10 mouse cellular contexts compared by ENCODE assay signal in the genomic region with DNA sequence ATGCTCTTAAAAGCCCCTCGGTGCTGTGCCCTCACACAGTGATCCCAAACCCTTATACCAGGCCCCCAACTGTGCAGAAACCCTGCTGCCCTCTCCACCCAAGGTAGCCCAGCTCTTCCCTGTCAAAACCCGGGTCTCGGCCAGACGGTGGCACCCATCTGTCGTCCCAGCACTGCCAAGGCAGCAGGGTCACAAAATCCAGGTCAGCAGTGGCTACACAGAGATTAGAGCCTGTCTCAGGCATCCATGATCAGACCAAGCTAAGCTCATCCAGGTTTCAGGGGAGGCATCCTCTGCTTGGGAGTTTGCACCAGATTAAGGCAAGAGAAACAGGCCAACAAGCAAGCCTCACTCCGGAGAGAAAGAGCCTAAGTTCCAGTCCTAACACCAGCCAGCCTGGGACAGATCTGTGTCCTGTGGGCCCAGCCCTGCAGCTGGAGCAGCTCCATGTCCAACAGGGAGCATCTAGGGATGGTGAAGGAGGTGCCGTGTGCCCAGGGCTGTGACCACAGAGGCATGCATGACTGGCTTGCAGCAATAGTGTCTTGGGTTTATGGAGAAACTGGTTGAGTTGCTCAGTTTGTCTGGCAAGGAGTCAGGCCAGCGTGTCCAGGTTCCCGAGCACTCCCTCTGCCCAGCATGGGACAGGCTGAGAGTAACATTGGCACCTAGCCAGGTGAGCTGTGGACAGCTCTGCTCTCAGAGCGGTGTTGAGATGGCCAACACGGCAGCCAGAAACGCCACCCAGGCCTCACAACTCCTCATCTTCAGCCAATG. TPM values are rescaled to one million over a fixed set of nuclear protein-coding genes. Genes with fewer than 3 reads are reported as not detected.
A peak's percentile ranks its signal among the peaks of the same experiment; 100 is the strongest.
DNase-seq lines count a peak whose midpoint lies in the region; ATAC-seq lines count a peak whose summit lies in the region.
"Had no signal": no experiment of that assay in that cellular context is flagged by ENCODE, and none has a peak within 500 bp of the region (broad histone marks: within the 10 kb centered on the region; RNA-seq: fewer than 3 reads in every experiment).

No protein-coding gene starts in this region.

- DNase-seq in adrenal gland, postnatal 25 days, result peak; percentile 33
- no peak for DNase-seq in adrenal gland, postnatal 4 days (ENCODE audit: low spot score in 2 of 2)
- peak; percentile 82 to 85 for DNase-seq in cerebellum, postnatal 25 days
- DNase-seq in kidney, postnatal 4 days, result peak; percentile 41 to 61
- no peak for DNase-seq in left cerebral cortex, adult 18-20 months (ENCODE audit: low spot score in 2 of 2)
- no peak for DNase-seq in frontal cortex, adult 2 months (ENCODE audit: extremely low spot score in 1 of 2, low spot score in 1 of 2)

- H3K27me3 ChIP-seq in megakaryocyte, embryonic 14.5 days (replicated peaks), result no peaks in the 10 kb centered on the region

- no peak for ATAC-seq in megakaryocyte, adult 5-6 weeks (ENCODE audit: poor library complexity, severe bottlenecking)

- peaks cover 56% of the 10 kb centered on the region for H3K36me3 ChIP-seq in megakaryocyte, embryonic 14.5 days (replicated peaks; ENCODE audit: low read length)

- no peaks in the 10 kb centered on the region for H3K9me3 ChIP-seq in megakaryocyte, embryonic 14.5 days

- H3K4me3 ChIP-seq in megakaryocyte, embryonic 14.5 days (replicated peaks), result peak overlapping the region; percentile 17

- peaks cover 12% of the 10 kb centered on the region for H3K4me1 ChIP-seq in megakaryocyte, embryonic 14.5 days

RNA-seq across cellular contexts. Expression of a gene that starts 24.7 kb away (rescaled TPM):
- total RNA-seq in adrenal gland, postnatal 25 days (2021), result 26.6 and 29.1 TPM in 2 replicates
- total RNA-seq in adrenal gland, postnatal 4 days (2021), result 10 to 100 TPM; 25.6 to 32.3 TPM
- polyA plus RNA-seq in megakaryocyte, embryonic 14.5 days (2012; ENCODE audit: insufficient read depth, low replicate concordance), result 42.3 and 58.9 TPM in 2 replicates
- 21.6 and 22.3 TPM in 2 replicates for total RNA-seq in megakaryocyte, adult 5-6 weeks (2015)
- 16.7 and 30.3 TPM in 2 replicates for total RNA-seq in megakaryocyte, adult 5-6 weeks (2017)
- total RNA-seq in left cerebral cortex, adult 18-20 months (2021), result 10 to 100 TPM; 40.2 to 43.0 TPM
- 78.1 and 90.1 TPM in 2 replicates for polyA plus RNA-seq in frontal cortex, adult 2 months (2012; rRNA removed)

RNA-seq across cellular contexts. Expression of a gene that starts 28.0 kb away (rescaled TPM):
- not detected in 2 replicates for total RNA-seq in adrenal gland, postnatal 25 days (2021)
- not detected for total RNA-seq in adrenal gland, postnatal 4 days (2021)
- polyA plus RNA-seq in megakaryocyte, embryonic 14.5 days (2012; ENCODE audit: insufficient read depth, low replicate concordance), result 0.28 TPM in 1 of 2 replicates, not detected in the other
- total RNA-seq in megakaryocyte, adult 5-6 weeks (2015), result 0.74 and 1.8 TPM in 2 replicates
- total RNA-seq in megakaryocyte, adult 5-6 weeks (2017), result 0.66 and 0.94 TPM in 2 replicates
- total RNA-seq in left cerebral cortex, adult 18-20 months (2021), result under 1 TPM in 1 of 2 experiments, not detected in 1; 0.37 TPM
- 0.68 and 0.76 TPM in 2 replicates for polyA plus RNA-seq in frontal cortex, adult 2 months (2012; rRNA removed)
- polyA plus RNA-seq: limb, embryonic 14.5 days had no signal

RNA-seq across cellular contexts. Expression of a gene that starts 38.1 kb away (rescaled TPM):
- 5.6 and 7.8 TPM in 2 replicates for total RNA-seq in adrenal gland, postnatal 25 days (2021)
- total RNA-seq in adrenal gland, postnatal 4 days (2021), result 10 to 100 TPM; 11.9 to 13.1 TPM
- 14.6 and 56.5 TPM in 2 replicates for polyA plus RNA-seq in megakaryocyte, embryonic 14.5 days (2012; ENCODE audit: insufficient read depth, low replicate concordance)
- 100 and 110 TPM in 2 replicates for total RNA-seq in megakaryocyte, adult 5-6 weeks (2015)
- 96.3 and 124 TPM in 2 replicates for total RNA-seq in megakaryocyte, adult 5-6 weeks (2017)
- total RNA-seq in left cerebral cortex, adult 18-20 months (2021), result 1 to 10 TPM in 1 of 2 experiments, under 1 TPM in 1; 0.59 to 1.5 TPM
- polyA plus RNA-seq in frontal cortex, adult 2 months (2012; rRNA removed), result 1.1 and 1.8 TPM in 2 replicates

RNA-seq across cellular contexts. Expression of a gene that starts 54.1 kb away (rescaled TPM):
- total RNA-seq in adrenal gland, postnatal 25 days (2021), result 0.21 TPM in 1 of 2 replicates, not detected in the other
- total RNA-seq in adrenal gland, postnatal 4 days (2021), result 1 to 10 TPM; 3.0 to 7.3 TPM
- polyA plus RNA-seq in megakaryocyte, embryonic 14.5 days (2012; ENCODE audit: insufficient read depth, low replicate concordance), result 9.0 and 25.3 TPM in 2 replicates
- total RNA-seq in megakaryocyte, adult 5-6 weeks (2015), result 5.9 and 7.6 TPM in 2 replicates
- total RNA-seq in megakaryocyte, adult 5-6 weeks (2017), result 14.2 and 17.0 TPM in 2 replicates
- under 1 TPM; 0.19 to 0.45 TPM for total RNA-seq in left cerebral cortex, adult 18-20 months (2021)
- 2.4 and 3.0 TPM in 2 replicates for polyA plus RNA-seq in frontal cortex, adult 2 months (2012; rRNA removed)

RNA-seq across cellular contexts. Expression of a gene that starts 57.7 kb away (rescaled TPM):
- 2.4 and 3.8 TPM in 2 replicates for total RNA-seq in adrenal gland, postnatal 25 days (2021)
- 10 to 100 TPM; 12.6 to 17.7 TPM for total RNA-seq in adrenal gland, postnatal 4 days (2021)
- not detected in 2 replicates for polyA plus RNA-seq in megakaryocyte, embryonic 14.5 days (2012; ENCODE audit: insufficient read depth, low replicate concordance)
- not detected in 2 replicates for total RNA-seq in megakaryocyte, adult 5-6 weeks (2015)
- not detected in 2 replicates for total RNA-seq in megakaryocyte, adult 5-6 weeks (2017)
- total RNA-seq in left cerebral cortex, adult 18-20 months (2021), result 100 to 1,000 TPM; 207 to 219 TPM
- polyA plus RNA-seq in frontal cortex, adult 2 months (2012; rRNA removed), result 225 and 258 TPM in 2 replicates
- total RNA-seq: neutrophil, adult 5-6 weeks had no signal

Comparison
In these comparisons a context has a peak if more than half of its experiments do, and no peak if none do; other contexts are left out.
1. DNase-seq: peak in adrenal gland, postnatal 25 days (single experiment), cerebellum, postnatal 25 days (2 of 2) and kidney, postnatal 4 days (2 of 2); none in adrenal gland, postnatal 4 days (0 of 2), left cerebral cortex, adult 18-20 months (0 of 2) and frontal cortex, adult 2 months (0 of 2).
2. RNA of a gene that starts 38.1 kb away (total RNA-seq): 96.3 to 124 TPM in megakaryocyte, adult 5-6 weeks; 11.9 to 13.1 TPM in adrenal gland, postnatal 4 days, 5.6 to 7.8 TPM in adrenal gland, postnatal 25 days and 0.59 to 1.5 TPM in left cerebral cortex, adult 18-20 months; every median in the first group is over 4 times any median in the second.